Mouse (Mus musculus): Measurements from ENCODE around the gene Slc39a13. TPM values are rescaled to one million over a fixed set of nuclear protein-coding genes. Genes with fewer than 3 reads are reported as not detected.
"Not testable (repeated sequence)": the region's sequence is repeated elsewhere in the genome, so short reads cannot be mapped to it uniquely, and the experiment has no call there.

The Slc39a13 gene
- total RNA-seq, 2 experiments from 2014 or later: 21.7 to 24.2 TPM

- intact Hi-C loops (cut with DNase I): no loop called here
- DNase-seq: no peak
Observed at GRCm38 (mm10) chr2:91041786-91042185, 28.4 kb downstream of the Slc39a13 start.

GRCm38 (mm10) chr2:91035385-91035784 lies 34.8 kb downstream of the Slc39a13 start, which contains the start of gene Rapsn:
Rapsn (plus strand) TSS chr2:91035620.
- DNase-seq: peak; percentile 49 to 56
- intact Hi-C loops (cut with DNase I): no loop called here

- intact Hi-C loops (cut with DNase I): loop anchor here (5.0 kb wide), 1 partner anchor 69 kb away; no protein-coding TSS in a partner anchor
- DNase-seq: no peak
Observed at GRCm38 (mm10) chr2:91033000-91033399, 37.2 kb downstream of the Slc39a13 start.

- intact Hi-C loops (cut with DNase I): loop anchor here (5.0 kb wide), 1 partner anchor 71 kb away; no protein-coding TSS in a partner anchor
- no peak for DNase-seq
Observed at GRCm38 (mm10) chr2:91031216-91031615, 39.0 kb downstream of the Slc39a13 start.

GRCm38 (mm10) chr2:91027391-91028214 lies 42.6 kb downstream of the Slc39a13 start:
- intact Hi-C loops (cut with DNase I): no loop called here
- DNase-seq: peak in 1 of 2 experiments; percentile 35

GRCm38 (mm10) chr2:91026491-91026890 lies 43.7 kb downstream of the Slc39a13 start:
- no peak for DNase-seq
- intact Hi-C loops (cut with DNase I): no loop called here

- DNase-seq: no peak
- intact Hi-C loops (cut with DNase I): no loop called here
Observed at GRCm38 (mm10) chr2:91025081-91025516, 45.1 kb downstream of the Slc39a13 start.

GRCm38 (mm10) chr2:91023956-91024355 lies 46.3 kb downstream of the Slc39a13 start:
- intact Hi-C loops (cut with DNase I): no loop called here
- no peak for DNase-seq

GRCm38 (mm10) chr2:91023131-91023530 lies 47.1 kb downstream of the Slc39a13 start:
- intact Hi-C loops (cut with DNase I): no loop called here
- DNase-seq: no peak

- intact Hi-C loops (cut with DNase I); DNase-seq: not testable (repeated sequence)
Observed at GRCm38 (mm10) chr2:91022266-91022665, 48.0 kb downstream of the Slc39a13 start.

- DNase-seq: no peak
- intact Hi-C loops (cut with DNase I): loop anchor here (5.0 kb wide), 2 partner anchors 32 to 78 kb away; partner anchors contain the start of genes Celf1 and Psmc3
Observed at GRCm38 (mm10) chr2:91019911-91020310, 50.3 kb downstream of the Slc39a13 start.

GRCm38 (mm10) chr2:91018061-91018788 lies 52.0 kb downstream of the Slc39a13 start:
- peak; percentile 24 to 52 for DNase-seq
- intact Hi-C loops (cut with DNase I): loop anchor here (5.0 kb wide), 2 partner anchors 34 to 76 kb away; partner anchors contain the start of genes Celf1 and Psmc3

GRCm38 (mm10) chr2:91015386-91015785 lies 54.8 kb downstream of the Slc39a13 start:
- intact Hi-C loops (cut with DNase I): loop anchor here (5.0 kb wide), 2 partner anchors 37 to 73 kb away; partner anchors contain the start of genes Celf1 and Psmc3
- DNase-seq: no peak

GRCm38 (mm10) chr2:91013881-91014280 lies 56.3 kb downstream of the Slc39a13 start:
- no peak for DNase-seq
- intact Hi-C loops (cut with DNase I): no loop called here

Other genes with a start within 250 kb of the Slc39a13 start
- 100 to 1,000 TPM; 194 to 211 TPM for gene Mtch2, start 223.3 kb downstream of the Slc39a13 start, total RNA-seq (2021)
- gene C1qtnf4, start 184.6 kb downstream of the Slc39a13 start, total RNA-seq (2021): 1 to 10 TPM; 2.6 to 5.1 TPM
- 10 to 100 TPM; 22.1 to 23.8 TPM for gene Kbtbd4, start 165.7 kb downstream of the Slc39a13 start, total RNA-seq (2021)
- 100 to 1,000 TPM; 797 to 891 TPM for gene Ndufs3, start 165.6 kb downstream of the Slc39a13 start, total RNA-seq (2021)
- gene Celf1, start 130.0 kb downstream of the Slc39a13 start, total RNA-seq (2021): 10 to 100 TPM; 72.6 to 75.3 TPM
- 10 to 100 TPM; 16.9 to 17.8 TPM for gene Rapsn, start 34.8 kb downstream of the Slc39a13 start, total RNA-seq (2021)
- gene Psmc3, start 16.4 kb downstream of the Slc39a13 start, total RNA-seq (2021): 100 to 1,000 TPM; 211 to 237 TPM
- gene Spi1, start 12.0 kb upstream of the Slc39a13 start, total RNA-seq (2021): 1 to 10 TPM; 4.2 to 6.2 TPM
- 1,000 to 10,000 TPM; 1,434 to 1,723 TPM for gene Mybpc3, start 47.7 kb upstream of the Slc39a13 start, total RNA-seq (2021)
- gene Madd, start 113.4 kb upstream of the Slc39a13 start, total RNA-seq (2021): 1 to 10 TPM; 5.8 to 6.6 TPM
- 10 to 100 TPM; 17.3 TPM for gene Nr1h3, start 132.4 kb upstream of the Slc39a13 start, total RNA-seq (2021)
- 10 to 100 TPM; 18.0 to 19.5 TPM for gene Acp2, start 132.5 kb upstream of the Slc39a13 start, total RNA-seq (2021)
- gene Ddb2, start 166.6 kb upstream of the Slc39a13 start, total RNA-seq (2021): 1 to 10 TPM; 3.0 to 3.9 TPM
- 100 to 1,000 TPM; 150 to 151 TPM for gene Pacsin3, start 185.5 kb upstream of the Slc39a13 start, total RNA-seq (2021)
- gene Arfgap2, start 194.6 kb upstream of the Slc39a13 start, total RNA-seq (2021): 10 to 100 TPM; 57.1 to 60.9 TPM